Mouse (Mus musculus): ENCODE data around the gene Tcf7l2.

DNA sequence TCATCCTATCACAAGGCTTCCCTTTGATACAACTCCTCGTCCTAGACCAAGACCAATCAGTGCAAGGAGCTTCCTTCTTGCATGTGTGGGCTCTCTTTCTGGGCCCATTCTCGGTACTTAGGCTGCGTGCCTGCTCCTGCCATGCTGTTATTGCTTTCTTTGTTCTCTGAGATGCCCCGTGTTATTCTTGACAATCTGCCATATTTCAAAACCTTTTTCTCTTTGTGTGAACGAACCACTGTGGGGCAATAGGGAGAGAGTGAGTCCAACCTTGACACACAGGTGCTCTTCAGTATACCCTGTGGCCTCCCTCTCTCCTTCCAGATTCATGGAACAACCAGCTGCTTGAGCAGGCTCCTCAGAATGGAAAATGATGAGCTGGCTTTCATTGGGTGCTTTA is 30.8 kb upstream of the Tcf7l2 start:
- TF ChIP-seq GATA1 (IDR thresholded peaks at IDR 0.05; ENCODE audit: low read length) (no peak), TAL1 (IDR thresholded peaks at IDR 0.05; ENCODE audit: low read length) (no peak)
